Mouse (Mus musculus): ENCODE data around the gene Ccdc74a. TPM values are rescaled to one million over a fixed set of nuclear protein-coding genes. Genes with fewer than 3 reads are reported as not detected.

Gene Ccdc74a
- polyA plus RNA-seq, 1 experiment from 2014 or later: 3.5 TPM

Other genes starting within 250 kb of the Ccdc74a start
- 7.3 and 7.7 TPM in 2 replicates for gene Snap29, start 240.5 kb upstream of the Ccdc74a start, polyA plus RNA-seq (2014; fragmentation: Nextera tagmentation; extraction: Ambion mirVana)
- gene Pi4ka, start 240.2 kb upstream of the Ccdc74a start, polyA plus RNA-seq (2014; fragmentation: Nextera tagmentation; extraction: Ambion mirVana): 42.8 and 51.2 TPM in 2 replicates
- gene Crkl, start 194.5 kb upstream of the Ccdc74a start, polyA plus RNA-seq (2014; fragmentation: Nextera tagmentation; extraction: Ambion mirVana): 86.5 and 93.8 TPM in 2 replicates
- gene Aifm3, start 156.9 kb upstream of the Ccdc74a start, polyA plus RNA-seq (2014; fragmentation: Nextera tagmentation; extraction: Ambion mirVana): 0.77 and 0.88 TPM in 2 replicates
- 87.4 and 92.7 TPM in 2 replicates for gene Lztr1, start 137.8 kb upstream of the Ccdc74a start, polyA plus RNA-seq (2014; fragmentation: Nextera tagmentation; extraction: Ambion mirVana)
- gene Thap7, start 115.3 kb upstream of the Ccdc74a start, polyA plus RNA-seq (2014; fragmentation: Nextera tagmentation; extraction: Ambion mirVana): 39.6 and 51.4 TPM in 2 replicates
- gene Lrrc74b, start 85.2 kb upstream of the Ccdc74a start, polyA plus RNA-seq (2014; fragmentation: Nextera tagmentation; extraction: Ambion mirVana): 0.20 and 0.42 TPM in 2 replicates
- 0.23 and 0.41 TPM in 2 replicates for gene P2rx6, start 84.6 kb upstream of the Ccdc74a start, polyA plus RNA-seq (2014; fragmentation: Nextera tagmentation; extraction: Ambion mirVana)
- 1.7 and 2.9 TPM in 2 replicates for gene Slc7a4, start 63.3 kb upstream of the Ccdc74a start, polyA plus RNA-seq (2014; fragmentation: Nextera tagmentation; extraction: Ambion mirVana)
- 41.2 and 45.3 TPM in 2 replicates for gene Smpd4, start 27.1 kb upstream of the Ccdc74a start, polyA plus RNA-seq (2014; fragmentation: Nextera tagmentation; extraction: Ambion mirVana)
- 40.2 and 40.4 TPM in 2 replicates for gene Med15, start 86.4 kb downstream of the Ccdc74a start, polyA plus RNA-seq (2014; fragmentation: Nextera tagmentation; extraction: Ambion mirVana)
- gene Klhl22, start 113.1 kb downstream of the Ccdc74a start, polyA plus RNA-seq (2014; fragmentation: Nextera tagmentation; extraction: Ambion mirVana): 62.1 and 62.4 TPM in 2 replicates
- gene Scarf2, start 150.8 kb downstream of the Ccdc74a start, polyA plus RNA-seq (2014; fragmentation: Nextera tagmentation; extraction: Ambion mirVana): 9.5 and 13.1 TPM in 2 replicates
- gene B830017H08Rik, start 186.7 kb downstream of the Ccdc74a start, polyA plus RNA-seq (2014; fragmentation: Nextera tagmentation; extraction: Ambion mirVana): 0.19 and 0.36 TPM in 2 replicates
- gene Car15, start 191.9 kb downstream of the Ccdc74a start, polyA plus RNA-seq (2014; fragmentation: Nextera tagmentation; extraction: Ambion mirVana): 3.2 and 3.4 TPM in 2 replicates
- 0.09 and 0.36 TPM in 2 replicates for gene Gm20518, start 245.2 kb downstream of the Ccdc74a start, polyA plus RNA-seq (2014; fragmentation: Nextera tagmentation; extraction: Ambion mirVana)
- 0.05 and 0.08 TPM in 2 replicates for gene Tssk1, start 247.8 kb downstream of the Ccdc74a start, polyA plus RNA-seq (2014; fragmentation: Nextera tagmentation; extraction: Ambion mirVana)